Mouse (Mus musculus) liver, postnatal 0 days (tissue): ENCODE data around the gene Frat1. TPM values are rescaled to one million over a fixed set of nuclear protein-coding genes. Genes with fewer than 3 reads are reported as not detected.
A peak's percentile ranks its signal among the peaks of the same experiment; 100 is the strongest.

Experiments
- ATAC-seq: fragments of 200-750 bp; cut with Nextera tagmentation; 2 replicates; pipeline ENCODE4 v1.8.0; 2017; ENCODE audit warnings: mild to moderate bottlenecking, moderate library complexity
- DNase-seq: peaks from one replicate; pipeline ENCODE4 v3.0.0-alpha.2; 2016
- H3K27ac ChIP-seq: fragments of 300-500 bp; sonication (generic); 2 replicates; pipeline ENCODE4 v1.5.1; 2014; ENCODE audit warnings: antibody characterized with exemption, moderate library complexity, mild to moderate bottlenecking, low read depth
- H3K27me3 ChIP-seq: fragments of 300-500 bp; sonication (generic); 2 replicates; pipeline ENCODE4 v1.6.1; 2014; ENCODE audit warnings: low read length, control low read depth, mixed read lengths; ENCODE audit not compliant: insufficient read depth
- H3K36me3 ChIP-seq: fragments of 300-500 bp; sonication (generic); replicated peaks from 2 replicates; pipeline ENCODE4 v1.6.1; 2014; ENCODE audit warnings: mild to moderate bottlenecking, control low read depth, low read length, moderate library complexity, mixed read lengths; ENCODE audit not compliant: insufficient read depth
- H3K4me1 ChIP-seq: fragments of 300-500 bp; sonication (generic); 2 replicates; pipeline ENCODE4 v1.6.1; 2014; ENCODE audit warnings: antibody characterized with exemption, mild to moderate bottlenecking, control low read depth; ENCODE audit not compliant: insufficient read depth
- H3K4me2 ChIP-seq: fragments of 300-500 bp; sonication (generic); 2 replicates; pipeline ENCODE4 v1.6.1; 2014; ENCODE audit warnings: low read depth, mild to moderate bottlenecking, low read length, moderate library complexity, mixed read lengths
- H3K4me3 ChIP-seq: fragments of 300-500 bp; sonication (generic); 2 replicates; pipeline ENCODE4 v1.5.1; 2014; ENCODE audit warnings: low read depth, low read length
- H3K9ac ChIP-seq: fragments of 300-500 bp; sonication (generic); replicated peaks from 2 replicates; pipeline ENCODE4 v1.6.1; 2014; ENCODE audit warnings: mild to moderate bottlenecking, moderate library complexity
- H3K9me3 ChIP-seq: fragments of 300-500 bp; sonication (generic); 2 replicates; pipeline ENCODE4 v1.6.1; 2016; ENCODE audit warnings: mild to moderate bottlenecking, control low read depth, low read length, mixed read lengths
- CTCF ChIP-seq: sonication (generic); IDR thresholded peaks from 2 replicates; pipeline ENCODE4 v1.5.1; 2016; ENCODE audit warnings: antibody characterized with exemption, low read depth
- EP300 ChIP-seq: IDR thresholded peaks from 2 replicates; pipeline ENCODE4 v1.6.1; 2016; ENCODE audit warnings: antibody characterized with exemption, low read depth, mild to moderate bottlenecking
- WGBS: fragments of 180-500 bp; shearing (Covaris S2); extraction: QIAGEN DNeasy Blood & Tissue Kit; methylation state at CpG from one replicate; pipeline ENCODE4 v1.1.7; 2014; ENCODE audit not compliant: insufficient replicate concordance; 5-methylcytosine and 5-hydroxymethylcytosine counted together
- polyA plus RNA-seq: library from polyadenylated mRNA; unstranded; fragments of >200 nt; fragmentation: Nextera tagmentation; extraction: Ambion mirVana; gene quantifications from 2 replicates; pipeline ENCODE4 v1.2.1, GENCODE M21; 2015

Frat1 gene
- polyA plus RNA-seq, 1 experiment from 2014 or later = 8.1 TPM

- Histone ChIP-seq H3K4me3 (peak overlapping the region; percentile 79), H3K36me3 (no peaks in the 10 kb centered on the region), H3K27me3 (no peaks in the 10 kb centered on the region), H3K27ac (0 out of 2 replicates have a peak overlapping the region, but pooled peaks have one; percentile 2), H3K4me1 (peaks cover 40% of the 10 kb centered on the region), H3K9me3 (no peaks in the 10 kb centered on the region), H3K9ac (peak overlapping the region; percentile 61), H3K4me2 (peak overlapping the region; percentile 99)
- TF ChIP-seq CTCF = no peak
- no peak for TF ChIP-seq EP300
- ATAC-seq (no peak), DNase-seq (peak; percentile 35)
- 12% methylated on average over 14 of the region's 14 CpGs for WGBS
Measured at GRCm38 (mm10) chr19:41831718-41832391, 2.1 kb downstream of the Frat1 start.

GRCm38 (mm10) chr19:41832501-41833201, 2.9 kb downstream of the Frat1 start:
- Histone ChIP-seq H3K4me3 (peak overlapping the region; percentile 79), H3K4me1 (peaks cover 48% of the 10 kb centered on the region), H3K4me2 (peak overlapping the region; percentile 99), H3K27ac (no peak overlapping the region), H3K27me3 (no peaks in the 10 kb centered on the region), H3K9me3 (no peaks in the 10 kb centered on the region), H3K9ac (peak overlapping the region; percentile 61), H3K36me3 (no peaks in the 10 kb centered on the region)
- DNase-seq = no peak
- WGBS = 66% methylated on average over 13 of the region's 13 CpGs
- TF ChIP-seq EP300 (peak; percentile 59; the same call in 1 of the 2 replicates), CTCF (no peak)
- ATAC-seq = no peak

- Histone ChIP-seq H3K4me2 (peak overlapping the region; percentile 49), H3K27me3 (no peaks in the 10 kb centered on the region), H3K36me3 (no peaks in the 10 kb centered on the region), H3K9me3 (no peaks in the 10 kb centered on the region), H3K4me3 (no peak overlapping the region), H3K27ac (0 out of 2 replicates have a peak overlapping the region, but pooled peaks have one; percentile 88), H3K9ac (no peak overlapping the region), H3K4me1 (peaks cover 59% of the 10 kb centered on the region)
- 56% methylated on average over 6 of the region's 6 CpGs for WGBS
- no peak for DNase-seq
- TF ChIP-seq CTCF (no peak), EP300 (no peak)
- no peak for ATAC-seq
Measured at GRCm38 (mm10) chr19:41835407-41835806, 5.6 kb downstream of the Frat1 start.

- peak overlapping the region; percentile 88 for H3K27ac ChIP-seq
Measured at GRCm38 (mm10) chr19:41835816-41836215, 6.0 kb downstream of the Frat1 start.

GRCm38 (mm10) chr19:41836719-41837118, 6.9 kb downstream of the Frat1 start:
- peak overlapping the region; percentile 49 for H3K4me2 ChIP-seq
- 34% methylated on average over 3 of the region's 3 CpGs for WGBS
- DNase-seq (no peak), ATAC-seq (no peak)
- peak overlapping the region; percentile 88 for H3K27ac ChIP-seq
- no peaks in the 10 kb centered on the region for H3K36me3 ChIP-seq
- H3K4me1 ChIP-seq = peaks cover 61% of the 10 kb centered on the region
- peak overlapping the region; percentile 18; the same call in 1 of the 2 replicates for H3K9ac ChIP-seq
- no peaks in the 10 kb centered on the region for H3K9me3 ChIP-seq
- TF ChIP-seq CTCF (no peak), EP300 (no peak)
- no peaks in the 10 kb centered on the region for H3K27me3 ChIP-seq
- H3K4me3 ChIP-seq = 0 out of 2 replicates have a peak overlapping the region, but pooled peaks have one; percentile 19

More at GRCm38 (mm10) chr19:41835816-41836215, 6.0 kb downstream of the Frat1 start:
- ATAC-seq = peak; percentile 64
- Histone ChIP-seq H3K36me3 (no peaks in the 10 kb centered on the region), H3K9ac (no peak overlapping the region), H3K4me1 (peaks cover 60% of the 10 kb centered on the region), H3K27me3 (no peaks in the 10 kb centered on the region), H3K9me3 (no peaks in the 10 kb centered on the region), H3K4me2 (peak overlapping the region; percentile 49), H3K4me3 (peak overlapping the region; percentile 19; the same call in 1 of the 2 replicates)
- WGBS = 4% methylated on average over 6 of the region's 6 CpGs
- TF ChIP-seq EP300 = peak; percentile 82
- TF ChIP-seq CTCF = no peak
- DNase-seq = peak; percentile 81

- H3K27me3 ChIP-seq = no peaks in the 10 kb centered on the region
- no peak overlapping the region for H3K9ac ChIP-seq
- H3K27ac ChIP-seq = peak overlapping the region; percentile 88
- no peak overlapping the region for H3K4me3 ChIP-seq
- no peaks in the 10 kb centered on the region for H3K9me3 ChIP-seq
- H3K36me3 ChIP-seq = no peaks in the 10 kb centered on the region
- peak overlapping the region; percentile 49 for H3K4me2 ChIP-seq
- DNase-seq (peak; percentile 42), ATAC-seq (peak; percentile 62)
- peaks cover 55% of the 10 kb centered on the region for H3K4me1 ChIP-seq
- 37% methylated on average over 9 of the region's 9 CpGs for WGBS
- TF ChIP-seq CTCF (no peak), EP300 (peak; percentile 95)
Measured at GRCm38 (mm10) chr19:41837194-41837916, 7.6 kb downstream of the Frat1 start.
